Mouse (Mus musculus) cerebellum, adult 2 months (tissue): ENCODE measurements around the gene H2-Ob.

Experiments
- CTCF ChIP-seq: fragments of 200-500 bp; IDR thresholded peaks from 2 replicates; pipeline ENCODE4 v1.5.1; 2011; ENCODE audit warnings: low read depth, mild to moderate bottlenecking, control low read depth, low read length, moderate library complexity, borderline replicate concordance; ENCODE audit not compliant: insufficient read depth
- POLR2A ChIP-seq: fragments of 200-500 bp; IDR thresholded peaks from 2 replicates; pipeline ENCODE4 v1.6.1; 2011; ENCODE audit warnings: low read length, control low read depth, borderline replicate concordance; ENCODE audit not compliant: insufficient read depth

DNA sequence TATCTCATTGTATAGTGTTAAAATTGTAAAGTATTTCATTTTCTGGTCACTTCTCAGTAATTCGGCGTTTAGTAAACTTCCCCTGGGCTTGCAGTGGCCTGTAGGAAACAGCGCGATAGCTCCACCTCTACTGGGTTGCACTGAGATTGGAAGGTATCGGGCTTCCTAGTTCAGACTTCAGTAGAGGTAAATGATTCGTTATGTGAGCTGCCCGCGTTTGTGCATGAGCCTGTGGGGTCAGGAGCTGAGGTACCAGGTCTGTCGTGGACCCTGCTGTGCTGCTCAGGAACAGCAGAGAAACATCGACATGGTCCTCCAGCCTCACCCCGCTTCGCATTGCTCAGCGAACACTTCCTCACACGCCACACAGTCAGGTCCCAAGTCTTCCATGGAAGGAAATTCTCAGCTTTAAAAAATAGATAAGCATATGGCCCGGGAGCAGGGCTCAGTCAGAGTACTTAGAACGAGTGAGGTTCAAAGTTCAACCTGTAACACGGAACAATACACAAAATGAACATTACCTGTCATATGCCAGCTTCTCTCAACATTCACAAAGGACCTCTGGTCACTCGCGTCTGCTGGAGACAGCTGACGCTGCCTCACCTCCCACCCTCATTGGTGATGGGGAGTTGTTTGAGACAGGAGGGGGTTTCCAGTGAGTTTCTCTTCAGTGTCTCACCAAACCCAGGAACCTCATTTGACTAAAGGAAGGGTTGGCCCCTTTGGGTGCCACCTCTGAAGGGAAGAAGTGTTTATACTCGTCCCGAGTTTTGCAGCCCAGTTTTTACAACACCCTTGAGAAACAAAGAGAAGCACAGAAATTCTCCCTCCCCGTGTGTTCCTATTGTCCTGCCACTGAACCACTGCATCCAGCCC is 62.2 kb downstream of the H2-Ob start:
- TF ChIP-seq CTCF (no peak), POLR2A (no peak)
